In the genomic region with DNA sequence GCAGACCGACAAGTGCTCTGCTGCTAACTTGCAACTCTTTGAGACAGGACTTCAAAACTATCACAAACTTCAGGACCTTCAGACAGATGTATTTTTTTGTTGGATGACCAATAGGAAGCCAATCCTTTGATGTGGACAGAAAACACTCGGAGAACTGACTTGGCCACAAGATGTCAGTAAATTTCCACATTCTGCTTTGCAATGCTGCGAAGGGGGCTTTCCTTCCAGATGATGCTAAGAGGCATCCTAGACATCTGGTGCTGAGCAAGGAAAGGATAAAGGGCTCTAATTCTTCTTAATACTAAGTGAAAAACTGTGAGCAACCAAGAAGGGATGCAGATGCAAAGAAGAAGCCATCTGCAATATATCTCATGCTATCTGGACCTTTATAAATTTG, we compare ENCODE assay signal across 9 mouse cellular contexts. TPM values are rescaled to one million over a fixed set of nuclear protein-coding genes. Genes with fewer than 3 reads are reported as not detected.
DNase-seq lines count a peak whose midpoint lies in the region; ATAC-seq lines count a peak whose summit lies in the region.
"Had no signal": no experiment of that assay in that cellular context is flagged by ENCODE, and none has a peak within 500 bp of the region (broad histone marks: within the 10 kb centered on the region; RNA-seq: fewer than 3 reads in every experiment).

No protein-coding gene starts in this region.

- H3K4me1 ChIP-seq in neural tube, embryonic 11.5 days (ENCODE audit: control insufficient read depth, insufficient read depth, low read length), result no peaks in the 10 kb centered on the region
- H3K4me1 ChIP-seq in neural tube, embryonic 15.5 days, result no peaks in the 10 kb centered on the region
- H3K4me1 ChIP-seq in midbrain, embryonic 12.5 days, result no peaks in the 10 kb centered on the region

- ATAC-seq in neural tube, embryonic 11.5 days (ENCODE audit: insufficient read depth, low FRiP score, low TSS enrichment), result 0 out of 2 replicates have a peak, but pooled peaks have one; percentile 18
- no peak for ATAC-seq in neural tube, embryonic 15.5 days (ENCODE audit: low FRiP score)
- ATAC-seq in granulocyte monocyte progenitor cell, adult 5-6 weeks (replicated peaks; ENCODE audit: poor library complexity, severe bottlenecking), result peak; percentile 42
- ATAC-seq in midbrain, embryonic 12.5 days (ENCODE audit: low FRiP score, low read depth), result peak; percentile 59

- H3K27ac ChIP-seq in neural tube, embryonic 11.5 days (ENCODE audit: low read depth, low read length), result no peak overlapping the region
- H3K27ac ChIP-seq in neural tube, embryonic 15.5 days (replicated peaks), result no peak overlapping the region
- H3K27ac ChIP-seq in midbrain, embryonic 12.5 days (replicated peaks), result no peak overlapping the region
- H3K27ac ChIP-seq: heart, embryonic 13.5 days had no signal

- no peak overlapping the region for H3K4me3 ChIP-seq in neural tube, embryonic 11.5 days (ENCODE audit: low read depth, low read length)
- no peak overlapping the region for H3K4me3 ChIP-seq in neural tube, embryonic 15.5 days (replicated peaks)
- H3K4me3 ChIP-seq in midbrain, embryonic 12.5 days, result no peak overlapping the region
- H3K4me3 ChIP-seq: heart, embryonic 13.5 days had no signal

- H3K9me3 ChIP-seq in neural tube, embryonic 11.5 days (ENCODE audit: control insufficient read depth, low read length), result no peaks in the 10 kb centered on the region
- no peaks in the 10 kb centered on the region for H3K9me3 ChIP-seq in neural tube, embryonic 15.5 days (replicated peaks)
- no peaks in the 10 kb centered on the region for H3K9me3 ChIP-seq in midbrain, embryonic 12.5 days
- H3K9me3 ChIP-seq: heart, embryonic 13.5 days had no signal

- H3K4me2 ChIP-seq in neural tube, embryonic 11.5 days (ENCODE audit: low read depth), result no peak overlapping the region
- no peak overlapping the region for H3K4me2 ChIP-seq in neural tube, embryonic 15.5 days
- H3K4me2 ChIP-seq in midbrain, embryonic 12.5 days (replicated peaks), result no peak overlapping the region
- H3K4me2 ChIP-seq: heart, embryonic 13.5 days had no signal

- H3K27me3 ChIP-seq in neural tube, embryonic 11.5 days (ENCODE audit: control insufficient read depth, insufficient read depth, low read length), result no peaks in the 10 kb centered on the region
- H3K27me3 ChIP-seq in neural tube, embryonic 15.5 days (replicated peaks), result no peaks in the 10 kb centered on the region
- no peaks in the 10 kb centered on the region for H3K27me3 ChIP-seq in midbrain, embryonic 12.5 days
- H3K27me3 ChIP-seq: heart, embryonic 13.5 days had no signal

- intact Hi-C loops in gastrocnemius, postnatal 36 days (cut with DNase I), result loop anchor here (10.0 kb wide), 1 partner anchor 720 kb away; no protein-coding TSS in a partner anchor

- H3K36me3 ChIP-seq in neural tube, embryonic 11.5 days (ENCODE audit: control insufficient read depth, insufficient read depth, low read length), result no peaks in the 10 kb centered on the region
- H3K36me3 ChIP-seq in neural tube, embryonic 15.5 days, result no peaks in the 10 kb centered on the region
- H3K36me3 ChIP-seq in midbrain, embryonic 12.5 days, result no peaks in the 10 kb centered on the region
- H3K36me3 ChIP-seq: heart, embryonic 13.5 days had no signal

- H3K9ac ChIP-seq in neural tube, embryonic 11.5 days (ENCODE audit: low read length), result no peak overlapping the region
- no peak overlapping the region for H3K9ac ChIP-seq in neural tube, embryonic 15.5 days (replicated peaks)
- no peak overlapping the region for H3K9ac ChIP-seq in midbrain, embryonic 12.5 days (replicated peaks)
- H3K9ac ChIP-seq: heart, embryonic 13.5 days had no signal

- DNase-seq in adrenal gland, postnatal 10 days, result peak; percentile 28
- DNase-seq in adrenal gland, adult 18-20 months (ENCODE audit: low spot score in 2 of 2), result no peak
- peak; percentile 44 for DNase-seq in neural tube, embryonic 11.5 days (ENCODE audit: low spot score)
- DNase-seq in cerebellum, adult 9-10 months, result no peak
- DNase-seq in gastrocnemius, postnatal 36 days, result no peak

- WGBS in neural tube, embryonic 11.5 days, result 48% methylated on average over 3 of the region's 3 CpGs
- WGBS in neural tube, embryonic 15.5 days, result 37% methylated on average over 3 of the region's 3 CpGs
- 46% methylated on average over 3 of the region's 3 CpGs for WGBS in midbrain, embryonic 12.5 days

RNA-seq across cellular contexts. Expression of a gene that starts 16.2 kb away (rescaled TPM):
- 10 to 100 TPM; 28.4 to 33.0 TPM for total RNA-seq in adrenal gland, postnatal 10 days (2021)
- total RNA-seq in adrenal gland, adult 18-20 months (2021), result 10 to 100 TPM; 31.5 to 37.1 TPM
- 33.8 and 36.7 TPM in 2 replicates for polyA plus RNA-seq in neural tube, embryonic 11.5 days (2014; fragmentation: Nextera tagmentation; extraction: Ambion mirVana)
- polyA plus RNA-seq in neural tube, embryonic 15.5 days (2015; fragmentation: Nextera tagmentation; extraction: Ambion mirVana), result 15.9 and 20.0 TPM in 2 replicates
- 26.0 and 32.7 TPM in 2 replicates for total RNA-seq in granulocyte monocyte progenitor cell, adult 5-6 weeks (2014; fragmentation: Nextera tagmentation)
- 21.5 and 25.9 TPM in 2 replicates for total RNA-seq in granulocyte monocyte progenitor cell, adult 5-6 weeks (2017)
- 29.1 and 29.3 TPM in 2 replicates for polyA plus RNA-seq in midbrain, embryonic 12.5 days (2016; fragmentation: Nextera tagmentation; extraction: Ambion mirVana)
- total RNA-seq in gastrocnemius, postnatal 36 days (2021), result 10 to 100 TPM; 36.6 to 44.8 TPM

Comparison
In these comparisons a context has a peak if more than half of its experiments do, and no peak if none do; other contexts are left out.
1. DNase-seq: peak in adrenal gland, postnatal 10 days (single experiment) and neural tube, embryonic 11.5 days (single experiment); none in adrenal gland, adult 18-20 months (0 of 2), cerebellum, adult 9-10 months (single experiment) and gastrocnemius, postnatal 36 days (0 of 2).